Mouse (Mus musculus) cerebral cortex, adult 2 months (tissue): ENCODE data around the gene Qrsl1.

Experiments used
- WGBS: fragments of 180-500 bp; shearing (Covaris S2); methylation state at CpG from one replicate; pipeline ENCODE4 v1.1.7; 2018; 5-methylcytosine and 5-hydroxymethylcytosine counted together

The Qrsl1 gene

DNA sequence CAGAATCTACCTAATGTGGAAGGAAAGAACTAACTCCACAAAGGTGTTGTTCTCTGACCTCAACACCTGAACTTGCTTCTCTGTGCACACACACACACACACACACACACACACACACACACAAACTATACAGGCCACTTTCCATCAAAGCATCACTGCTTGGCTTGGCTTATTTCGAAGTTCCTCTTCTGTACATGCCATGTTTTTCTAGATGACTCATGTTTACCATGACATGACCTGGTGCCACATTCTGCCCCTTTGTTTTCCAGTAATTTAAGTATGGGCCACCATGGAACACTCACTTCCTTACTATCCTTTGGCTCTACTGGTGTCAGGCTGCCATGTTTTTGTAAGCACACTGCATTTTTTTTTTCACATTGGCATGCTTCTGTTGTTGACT lies 30.1 kb downstream of the Qrsl1 start:
- 91% methylated on average over 1 of the region's 1 CpGs for WGBS

DNA sequence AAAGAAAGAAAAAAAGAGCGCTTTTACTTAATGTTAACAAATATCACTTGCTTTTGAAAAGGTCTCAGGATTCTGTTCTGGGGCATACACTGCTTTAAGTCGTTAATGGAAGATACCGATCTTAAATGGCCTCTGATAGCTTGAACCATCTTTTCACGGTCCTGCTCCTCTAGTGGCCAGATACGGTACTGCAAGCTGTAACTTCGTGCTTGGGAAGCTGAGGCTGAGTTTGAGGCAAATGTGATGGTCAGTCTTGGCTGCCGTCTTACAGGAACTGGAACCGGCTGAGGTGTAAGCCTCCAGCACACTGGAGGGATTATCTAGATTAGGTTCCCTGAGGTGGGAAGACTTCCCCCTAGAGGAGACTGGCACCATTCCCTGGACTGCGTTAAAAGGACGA lies 30.8 kb downstream of the Qrsl1 start:
- WGBS: 61% methylated on average over 10 of the region's 10 CpGs

DNA sequence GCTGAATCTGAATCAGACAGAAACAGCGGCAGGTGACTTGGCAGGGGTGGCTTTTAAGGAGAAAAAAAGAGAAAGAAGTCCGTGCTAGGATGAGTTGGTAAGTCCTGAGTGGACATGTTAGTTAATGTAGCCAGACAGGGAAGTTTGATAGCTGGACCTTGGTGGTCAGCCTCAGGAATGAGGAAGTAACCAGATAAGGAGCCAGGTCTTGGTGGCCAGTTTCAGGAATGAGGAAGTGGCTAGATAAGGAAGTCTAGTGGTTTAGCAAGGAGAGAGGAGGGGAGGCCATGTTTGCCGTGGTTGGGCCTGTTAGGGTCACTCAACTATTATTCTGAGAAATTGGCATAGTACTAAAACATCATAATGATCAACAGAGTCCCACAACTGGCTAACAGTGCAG lies 45.2 kb downstream of the Qrsl1 start:
- 78% methylated on average over 3 of the region's 3 CpGs for WGBS

DNA sequence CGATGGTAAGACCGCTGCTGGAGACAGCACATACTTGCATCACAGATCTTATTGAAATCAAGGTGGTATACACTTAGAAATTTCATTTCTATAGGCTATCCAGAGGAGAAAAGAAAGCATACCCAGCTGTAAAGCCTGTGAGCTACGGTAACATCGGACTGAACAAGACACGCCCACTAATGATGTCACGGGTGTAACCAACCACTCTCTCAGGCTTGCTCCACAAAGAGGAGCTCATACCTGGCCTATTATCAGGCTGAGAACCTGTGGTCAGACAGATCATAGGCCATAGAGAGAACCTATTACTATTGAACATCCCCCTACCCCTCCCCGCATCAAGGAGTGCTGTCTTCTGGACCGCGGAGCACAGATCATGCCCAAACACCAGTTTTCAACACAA lies 45.6 kb downstream of the Qrsl1 start:
- WGBS: 92% methylated on average over 9 of the region's 9 CpGs

DNA sequence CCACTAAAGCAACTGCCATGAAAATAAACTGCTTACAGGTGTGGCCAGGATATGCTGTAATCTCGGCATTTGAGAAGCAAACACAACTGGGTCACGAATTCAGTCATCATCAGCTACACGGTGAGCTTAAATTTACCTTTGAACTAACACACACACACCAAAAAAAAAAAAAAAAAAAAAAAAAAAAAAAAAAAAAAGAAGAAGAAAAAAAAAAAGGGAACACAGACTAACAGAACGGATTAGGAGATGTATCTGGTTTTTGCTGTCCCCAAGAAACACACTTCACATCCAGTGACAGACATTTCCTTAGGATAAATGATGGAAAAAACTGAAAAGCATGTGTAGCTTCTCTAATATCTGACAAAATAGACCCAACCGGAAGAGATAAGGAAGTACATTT lies 49.6 kb downstream of the Qrsl1 start:
- whole genome bisulfite sequencing: 89% methylated on average over 5 of the region's 5 CpGs

DNA sequence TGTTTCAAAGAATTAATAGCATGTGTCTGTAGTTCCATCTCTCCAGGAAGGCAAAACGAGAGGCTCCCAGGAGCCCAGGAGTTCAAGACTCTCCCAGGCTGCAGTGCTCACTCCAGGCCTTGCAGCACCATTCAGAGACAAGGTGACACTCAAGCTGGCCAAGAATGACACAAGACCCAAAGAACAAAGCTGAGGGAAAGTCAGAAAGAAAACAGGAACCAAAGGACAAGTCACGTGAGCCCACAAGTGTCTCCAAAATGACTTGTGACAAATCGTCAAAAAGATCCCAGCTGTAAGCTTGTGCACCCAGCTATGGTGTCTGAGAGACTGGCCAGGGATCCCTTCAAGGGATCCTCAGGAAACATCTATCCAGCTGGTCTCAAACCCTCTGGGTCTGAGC lies 52.1 kb downstream of the Qrsl1 start:
- WGBS: 89% methylated on average over 3 of the region's 3 CpGs

DNA sequence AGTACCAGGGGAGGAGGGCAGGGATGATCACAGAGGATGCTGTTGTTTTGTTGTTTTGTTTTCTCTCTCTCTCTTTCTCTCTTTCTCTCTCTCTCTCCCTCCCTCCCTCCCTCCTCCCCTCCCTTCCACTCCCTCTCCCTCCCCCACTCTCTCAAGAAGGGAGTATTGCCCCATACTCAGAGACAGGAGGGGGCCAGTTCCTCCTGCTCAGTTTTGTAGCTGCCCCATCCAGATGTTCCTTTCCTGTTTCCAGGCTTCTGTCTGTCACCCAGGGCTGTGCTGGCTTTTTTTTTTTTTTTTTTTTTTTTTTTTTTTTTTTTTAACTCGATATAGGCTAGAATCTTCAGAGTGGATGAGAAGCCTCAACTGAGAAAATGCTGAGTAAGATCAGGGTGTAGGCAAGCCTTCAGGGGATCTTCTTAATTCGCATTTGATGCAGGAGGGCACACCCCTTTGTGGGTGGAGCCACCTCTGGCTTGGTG lies 55.4 kb downstream of the Qrsl1 start:
- WGBS: 76% methylated on average over 2 of the region's 2 CpGs

DNA sequence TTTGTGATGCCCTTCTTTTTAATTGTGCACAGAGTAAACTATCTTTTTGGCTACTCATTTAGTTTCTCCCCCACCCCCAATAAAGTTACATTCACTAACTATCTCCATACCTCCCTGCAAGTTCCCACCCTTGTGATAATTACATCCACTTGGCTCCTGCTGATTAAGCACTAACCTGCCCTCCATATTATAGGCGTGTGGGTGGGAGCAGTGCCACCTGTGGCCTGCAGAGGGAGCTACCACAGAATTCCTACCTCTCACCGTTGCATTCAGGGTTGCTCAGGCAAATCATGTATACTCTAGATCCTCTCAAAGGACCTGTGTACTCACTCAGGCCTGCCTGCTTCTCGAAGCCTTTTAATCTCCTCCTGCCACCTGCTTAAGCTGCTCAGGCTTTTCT lies 56.1 kb downstream of the Qrsl1 start:
- WGBS: 80% methylated on average over 3 of the region's 3 CpGs

DNA sequence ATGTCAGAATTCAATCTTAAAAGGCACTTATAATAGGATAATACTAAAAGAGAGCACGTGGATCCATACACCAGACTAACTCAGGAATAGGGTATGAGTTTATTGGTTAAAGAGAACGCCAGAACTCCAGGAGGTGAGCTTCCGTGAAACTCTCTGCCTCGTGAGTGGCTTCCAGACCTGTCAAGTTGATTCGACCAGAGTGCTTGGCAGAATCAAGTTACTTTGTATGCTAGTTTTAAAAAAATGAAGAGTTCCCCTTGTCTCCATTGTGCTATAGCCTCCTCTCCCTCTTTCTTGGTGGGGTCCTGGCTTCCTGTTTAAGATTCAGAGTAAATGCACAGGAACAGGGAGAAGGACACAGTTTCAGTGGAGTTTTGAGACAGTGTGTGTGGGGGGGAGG lies 60.1 kb downstream of the Qrsl1 start:
- 81% methylated on average over 5 of the region's 5 CpGs for WGBS

DNA sequence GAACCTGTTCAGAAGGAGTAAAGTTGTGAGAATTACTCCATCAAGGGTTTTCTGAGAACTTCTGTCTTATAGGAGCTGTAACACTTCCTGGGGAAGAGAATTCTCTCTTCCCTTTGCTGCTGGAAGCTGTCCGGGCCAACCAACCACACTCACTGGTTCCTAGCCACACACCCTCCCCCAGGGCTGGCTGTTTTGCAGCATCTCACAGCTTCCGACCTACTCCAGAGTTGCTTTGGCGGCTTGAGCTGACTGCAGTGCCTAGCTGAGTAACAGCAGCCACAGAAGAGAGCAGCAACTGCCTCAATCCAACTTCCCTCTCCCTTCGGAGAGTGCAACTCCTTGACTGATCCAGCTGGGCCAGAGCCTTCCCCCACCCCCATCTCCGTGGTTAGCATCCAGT lies 68.7 kb downstream of the Qrsl1 start:
- WGBS: 28% methylated on average over 5 of the region's 5 CpGs

DNA sequence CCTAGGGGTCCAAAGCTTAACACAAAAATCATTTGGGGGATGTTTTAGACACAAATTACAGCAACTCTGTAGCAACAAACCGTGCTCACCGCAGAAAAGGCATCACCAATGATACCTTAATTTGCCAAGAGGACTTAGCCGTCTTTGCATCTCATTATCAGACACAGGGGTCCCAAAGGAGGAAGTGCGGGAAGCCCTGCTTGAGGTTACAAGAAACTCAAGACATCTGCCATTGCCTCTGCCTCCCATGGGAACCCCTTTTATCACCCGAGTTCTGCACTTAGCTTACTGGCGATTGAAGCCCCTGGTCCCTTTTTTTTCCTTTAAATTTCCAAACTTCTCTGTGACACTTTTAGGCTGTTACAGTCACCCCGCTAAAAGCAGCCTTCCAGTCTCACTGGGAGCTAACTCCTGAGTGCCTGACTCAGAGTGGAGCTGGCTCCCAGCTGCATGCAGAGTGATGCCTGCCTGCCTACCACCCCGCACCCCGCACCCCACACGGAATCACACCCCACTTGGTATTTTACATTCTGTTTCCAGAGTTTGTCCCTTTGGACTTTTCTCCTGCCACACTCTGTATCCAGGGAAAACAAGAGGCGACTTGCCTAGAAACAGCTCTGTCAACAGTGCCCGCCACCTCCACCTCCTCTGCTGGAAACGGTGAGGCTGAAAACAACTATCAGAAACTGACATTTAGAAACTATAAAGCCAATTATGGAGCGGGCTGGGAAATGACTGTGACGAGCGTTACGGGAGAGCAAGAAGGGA lies 71.1 kb downstream of the Qrsl1 start:
- 36% methylated on average over 17 of the region's 17 CpGs for WGBS

DNA sequence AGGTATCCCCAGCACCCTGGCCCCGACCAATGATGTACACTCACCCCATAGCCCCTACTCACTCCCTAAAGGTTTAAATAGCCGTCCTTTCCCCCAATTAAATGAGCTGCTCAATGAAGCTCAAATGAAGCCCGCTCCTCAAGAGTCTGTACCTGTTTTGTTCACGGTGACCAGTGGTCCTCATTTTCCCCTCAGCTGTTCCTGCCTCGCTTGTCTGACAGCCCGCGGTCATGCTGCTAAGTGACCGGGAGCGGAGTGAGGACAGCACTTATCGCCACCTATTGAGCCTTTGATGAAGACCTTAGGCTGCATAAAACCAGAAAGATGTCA lies 72.9 kb downstream of the Qrsl1 start:
- WGBS: 90% methylated on average over 10 of the region's 10 CpGs

DNA sequence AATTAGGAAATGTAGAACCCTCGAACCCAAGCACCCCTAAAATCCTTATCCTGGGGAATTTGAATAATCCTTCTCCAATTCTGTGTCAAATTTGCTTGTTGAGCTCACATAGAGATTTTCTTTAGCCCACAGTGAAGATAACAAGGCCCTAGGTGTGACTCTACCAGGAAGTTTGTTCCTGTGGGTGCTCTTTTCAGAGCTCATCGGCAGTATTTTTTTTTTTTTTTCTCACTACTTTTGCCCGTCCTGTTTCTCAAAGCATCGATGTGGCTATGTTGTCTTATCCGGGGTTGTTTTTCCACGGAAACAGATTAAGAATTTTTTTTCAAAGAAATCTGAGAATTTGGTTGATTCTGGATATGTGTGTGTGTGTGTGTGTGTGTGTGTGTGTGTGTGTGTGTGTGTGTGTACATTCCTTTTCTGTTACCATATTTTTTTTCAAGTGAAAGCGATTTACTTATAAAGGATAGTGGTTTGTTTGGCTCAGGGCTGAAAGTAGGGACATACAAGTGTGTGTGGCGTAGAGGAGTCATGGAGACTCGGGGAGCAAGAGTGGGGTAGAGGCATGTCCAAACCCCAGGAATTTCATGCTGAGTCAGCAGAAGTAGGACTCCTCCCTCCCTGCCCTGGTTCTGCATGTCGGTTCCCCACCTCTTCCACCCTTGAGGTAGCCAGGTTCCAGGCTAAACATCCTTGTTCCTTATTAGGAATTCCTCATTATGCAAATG lies 73.4 kb downstream of the Qrsl1 start:
- WGBS: 92% methylated on average over 10 of the region's 10 CpGs

DNA sequence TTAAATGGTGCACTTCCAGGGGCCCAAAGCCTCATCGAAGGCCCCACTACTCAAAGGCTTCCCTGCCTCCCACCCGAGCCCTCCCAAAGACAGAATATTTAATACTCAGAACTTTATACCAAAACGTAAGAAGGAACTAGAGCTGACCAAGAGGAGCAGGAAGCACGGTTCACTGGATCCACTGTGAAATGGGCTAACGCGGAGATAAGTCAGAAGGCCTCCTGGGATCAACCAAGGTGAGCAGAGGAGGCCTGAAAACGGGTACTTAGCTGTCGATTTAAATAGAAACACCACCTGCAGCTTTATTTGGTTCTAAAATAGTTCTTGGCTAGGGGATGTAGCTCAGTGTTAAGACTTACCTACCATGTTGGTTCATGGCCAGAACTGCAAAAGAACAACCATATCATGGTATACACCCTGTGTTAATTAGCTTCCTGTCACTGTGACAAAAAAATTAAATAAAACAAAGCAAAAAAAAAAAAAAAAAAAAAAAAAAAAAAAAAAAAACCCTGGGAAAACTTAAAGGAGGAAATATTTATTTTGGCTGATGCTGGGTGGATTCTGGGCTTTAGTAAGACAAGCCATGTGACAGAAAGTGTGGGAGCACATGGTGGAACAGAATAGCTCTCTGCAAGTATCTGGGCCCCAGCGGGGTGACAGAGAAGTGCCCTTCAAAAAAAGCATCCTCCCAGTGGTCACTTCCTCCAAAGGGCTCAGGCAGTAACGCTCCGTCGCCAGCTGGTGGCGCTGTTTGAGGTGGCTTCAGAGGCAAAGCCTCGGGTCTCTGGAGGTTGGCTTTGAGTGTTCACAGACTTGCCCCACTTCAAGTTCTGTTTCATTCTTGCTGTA lies 74.5 kb downstream of the Qrsl1 start:
- 74% methylated on average over 14 of the region's 14 CpGs for WGBS

DNA sequence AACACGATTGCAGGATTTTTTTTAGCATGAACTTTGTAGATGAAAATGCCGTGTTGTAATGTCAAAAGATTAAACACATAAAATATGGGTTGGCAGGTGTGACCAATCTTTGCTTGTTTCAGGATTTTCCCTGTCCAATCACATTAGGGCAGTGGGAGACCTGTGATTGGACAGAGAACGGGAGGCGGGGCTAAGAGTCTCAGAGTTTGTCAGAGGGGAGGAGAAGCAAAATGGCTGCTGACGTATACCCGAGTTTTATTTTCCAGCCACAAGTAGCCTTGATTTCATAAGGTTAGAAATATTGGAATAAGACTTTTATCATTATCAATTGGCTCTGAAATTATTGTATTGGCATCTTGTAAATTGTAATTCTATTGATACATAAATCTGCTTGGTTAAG lies 75.8 kb downstream of the Qrsl1 start:
- 87% methylated on average over 6 of the region's 6 CpGs for WGBS

DNA sequence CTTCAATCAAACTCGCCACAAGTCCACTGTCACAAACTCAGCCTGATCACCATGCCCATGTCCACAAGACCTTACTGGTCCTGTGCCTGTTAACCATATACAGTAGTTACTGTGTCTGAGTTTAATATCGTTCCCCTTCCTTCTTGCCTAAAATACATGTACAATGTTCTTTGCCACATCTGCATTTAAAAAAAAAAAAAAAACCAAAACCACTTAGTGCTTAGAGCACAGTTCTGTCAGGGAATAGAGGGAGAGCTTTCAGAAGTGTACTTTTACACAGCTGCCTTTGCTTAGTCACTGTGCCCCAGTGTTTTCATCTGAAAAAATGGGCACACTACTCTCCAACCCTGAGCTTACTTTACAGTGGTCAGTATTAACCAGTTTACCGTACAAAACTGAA lies 76.8 kb downstream of the Qrsl1 start:
- 82% methylated on average over 3 of the region's 3 CpGs for WGBS
